Mouse (Mus musculus) R1 (cell line): ENCODE results near the gene Camk2b.
A peak's percentile ranks its signal among the peaks of the same experiment; 100 is the strongest.
"Not testable (repeated sequence)": the region's sequence is repeated elsewhere in the genome, so short reads cannot be mapped to it uniquely, and the experiment has no call there.

Experiments
- DNase-seq: peaks from one replicate; pipeline ENCODE4 v3.0.0-alpha.2; 2018; ENCODE audit warnings: low read depth, low spot score

Camk2b gene

DNA sequence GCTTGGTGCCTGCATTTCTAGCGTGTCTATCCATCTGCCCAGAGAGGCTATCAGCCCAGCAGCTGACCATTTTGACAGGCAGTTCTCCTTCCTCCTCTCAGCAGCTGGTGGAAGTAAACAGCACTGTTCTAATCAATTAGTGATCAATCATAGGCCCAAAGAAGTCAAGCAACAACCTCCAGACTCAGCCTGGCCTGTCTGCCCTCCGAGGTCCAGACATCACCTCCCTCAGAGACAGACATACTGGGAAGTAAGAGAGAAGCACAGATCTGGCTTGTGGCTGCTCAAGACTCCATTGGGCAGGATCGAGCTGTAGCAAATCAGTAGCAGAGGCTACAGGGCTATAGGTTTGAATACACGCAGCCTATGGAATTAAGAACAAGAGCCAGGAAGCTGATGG, 118.4 kb downstream of the Camk2b start:
- DNase-seq = no peak

DNA sequence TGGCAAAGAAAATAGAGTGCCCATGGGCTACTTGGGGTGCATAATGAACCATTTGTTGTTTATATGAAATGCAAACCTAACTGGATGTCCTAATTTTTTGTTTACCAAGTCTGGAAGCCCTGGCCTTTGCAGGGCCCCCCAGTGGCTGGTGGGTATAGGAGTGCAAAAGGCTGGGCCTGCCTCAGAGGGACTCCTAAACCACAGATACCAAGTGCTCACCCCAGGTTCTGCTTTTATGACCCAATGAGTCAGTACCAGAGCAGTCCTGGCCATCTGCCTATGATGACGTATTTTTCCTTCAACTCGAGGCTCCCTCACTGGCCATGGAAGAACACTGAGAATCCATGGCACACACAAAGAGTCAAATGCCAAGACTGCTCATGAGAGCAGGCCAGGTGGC, 121.1 kb downstream of the Camk2b start:
- DNase-seq = no peak

DNA sequence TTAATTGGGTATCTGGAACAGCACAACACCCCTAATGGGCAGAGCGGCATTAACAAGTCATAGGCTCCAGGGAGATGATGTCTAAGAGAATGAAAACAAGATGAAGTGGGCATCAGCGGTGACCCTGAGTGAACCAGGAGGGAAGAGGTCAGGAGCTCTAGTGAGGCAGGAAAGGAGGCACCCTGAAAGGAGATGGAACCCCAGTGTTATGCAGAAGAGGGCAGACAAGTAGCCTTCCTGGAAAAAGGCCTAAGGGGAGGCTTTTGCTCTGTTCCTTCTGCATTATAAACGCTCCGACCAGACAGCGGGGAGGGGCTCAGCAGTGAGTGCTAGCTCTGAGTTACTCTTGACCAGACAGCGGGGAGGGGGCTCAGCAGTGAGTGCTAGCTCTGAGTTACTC, 123.2 kb downstream of the Camk2b start:
- peak; percentile 77 for DNase-seq

DNA sequence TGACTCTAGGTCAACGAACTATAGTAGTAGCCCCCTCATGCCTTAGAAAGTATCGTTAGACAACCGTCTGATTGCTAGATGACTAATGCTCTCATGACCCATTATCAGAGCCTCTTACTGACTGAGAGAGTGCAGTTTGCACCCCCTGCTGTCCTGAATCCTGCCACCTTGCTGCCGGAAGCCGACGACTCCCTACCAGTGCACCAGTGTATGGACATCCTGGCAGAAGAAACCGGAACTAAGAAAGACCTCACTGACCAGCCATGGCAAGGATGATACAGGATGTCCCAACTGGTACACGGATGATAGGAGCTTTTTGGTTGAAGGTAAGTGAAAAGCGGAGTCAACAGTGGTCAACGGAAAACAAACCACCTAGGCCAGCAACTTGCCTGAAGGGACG, 131.6 kb downstream of the Camk2b start:
- not testable (repeated sequence) for DNase-seq

DNA sequence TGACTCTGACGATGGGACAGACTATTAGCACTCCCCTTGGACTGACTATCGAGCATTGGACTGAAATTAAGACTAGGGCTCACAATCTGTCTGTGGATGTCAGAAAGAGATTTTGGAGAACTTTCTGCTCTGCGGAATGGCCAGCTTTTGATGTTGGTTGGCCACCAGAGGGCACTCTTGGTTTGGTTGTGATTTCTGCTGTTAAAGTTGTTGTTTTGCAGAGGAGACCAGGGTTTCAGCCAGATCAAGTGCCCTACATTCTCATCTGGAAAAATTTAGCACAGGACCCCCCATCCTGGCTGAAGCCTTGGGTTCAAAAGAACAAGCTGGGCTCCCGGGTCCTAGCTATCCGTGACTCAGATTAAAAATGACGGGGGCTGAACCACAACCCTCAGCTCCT, 134.2 kb downstream of the Camk2b start:
- DNase-seq = not testable (repeated sequence)

DNA sequence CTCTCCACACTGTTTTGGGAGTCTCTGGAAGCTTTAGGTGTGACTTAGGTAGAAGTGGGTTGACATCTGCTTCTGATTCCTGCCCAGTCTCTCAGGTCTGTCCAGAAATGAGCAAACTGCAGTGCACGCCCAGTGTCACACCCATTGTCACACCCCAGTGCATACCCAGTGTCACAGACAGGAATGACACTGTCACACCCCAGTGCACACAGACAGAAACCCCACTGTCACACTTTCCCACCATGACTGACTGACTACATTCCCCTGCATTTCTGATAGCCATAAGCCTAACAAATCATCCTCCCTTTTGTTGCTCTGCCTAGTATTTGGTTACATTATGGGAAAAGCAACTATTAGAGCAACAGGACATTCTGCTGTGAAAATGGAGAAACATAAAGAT, 135.6 kb downstream of the Camk2b start:
- DNase-seq = no peak

DNA sequence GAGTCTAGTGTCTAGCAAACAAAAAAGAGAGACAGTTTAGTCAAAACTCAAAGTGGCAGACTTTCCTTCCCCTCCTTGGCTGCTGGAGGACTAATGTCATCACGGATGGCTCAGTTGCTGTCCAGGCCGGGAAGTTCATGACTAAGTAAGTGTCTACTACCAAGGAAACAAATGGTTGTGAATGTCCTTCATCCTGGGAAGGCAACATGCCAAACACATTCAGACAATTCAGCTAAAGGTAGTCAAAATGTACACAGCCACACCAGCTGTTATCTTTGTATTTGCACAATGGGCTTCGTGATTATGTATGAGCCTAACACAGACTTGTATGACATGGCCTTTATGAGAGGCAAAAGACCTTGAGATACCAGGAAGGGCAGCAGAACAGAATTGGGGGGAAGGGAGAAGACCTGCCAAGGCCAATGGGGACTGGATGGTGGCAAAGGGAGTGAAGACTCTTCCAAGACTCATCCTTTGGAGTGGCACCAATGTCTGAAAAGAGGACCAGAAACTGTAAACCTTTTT, 139.4 kb downstream of the Camk2b start:
- DNase-seq = no peak

DNA sequence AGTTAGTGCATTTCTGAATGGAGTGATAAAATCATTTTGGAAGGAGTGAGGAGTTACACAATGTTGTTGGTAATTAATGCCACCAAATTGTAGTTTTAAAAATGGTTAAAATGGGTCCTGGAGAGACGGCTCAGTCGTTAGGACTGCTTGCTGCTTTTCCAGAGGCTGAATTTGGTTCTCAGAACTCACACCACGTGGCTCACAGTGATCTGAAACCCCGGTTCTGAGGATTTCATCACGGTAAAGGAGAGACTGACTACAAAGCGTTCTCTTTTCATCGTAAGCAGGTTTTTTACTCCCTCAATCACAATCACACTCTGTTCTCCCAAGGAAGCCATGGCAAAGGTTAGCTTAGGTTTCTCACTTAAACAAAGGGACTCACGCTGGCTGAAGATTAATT, 141.5 kb downstream of the Camk2b start:
- no peak for DNase-seq

DNA sequence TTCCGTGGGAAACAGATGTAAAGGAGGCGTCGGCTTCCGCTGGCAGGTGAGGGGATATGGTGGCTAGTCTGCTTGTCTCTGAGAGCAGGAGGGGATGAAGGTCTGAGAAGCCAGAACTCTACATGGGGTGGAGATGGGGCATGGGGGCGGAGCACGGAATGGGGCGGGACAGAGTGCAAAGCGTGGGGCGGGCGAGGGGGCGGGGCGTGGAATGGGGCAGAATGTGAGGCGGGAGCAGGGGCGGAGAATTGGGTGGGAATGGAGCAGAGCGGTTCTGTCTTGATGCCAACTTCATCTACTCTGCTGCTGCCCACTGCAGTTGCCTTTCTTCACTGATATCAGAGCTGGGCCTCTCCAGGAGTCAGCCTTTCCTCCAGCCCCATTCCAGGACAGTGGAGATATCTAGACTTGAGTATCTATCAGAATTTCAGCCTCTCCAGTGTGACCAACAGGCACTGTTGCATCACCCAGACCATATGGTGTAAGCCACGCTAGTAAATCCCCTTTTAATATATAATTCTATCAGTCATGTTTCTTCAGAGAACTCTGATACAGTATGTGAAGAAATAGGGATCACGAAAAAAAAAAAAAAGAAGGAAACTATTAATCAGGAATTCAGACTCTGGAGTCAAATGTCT, 145.7 kb downstream of the Camk2b start:
- DNase-seq = peak; percentile 69
